Mouse (Mus musculus) neutrophil, adult 5-6 weeks (primary cell): ENCODE data around the gene Pdss2. TPM values are rescaled to one million over a fixed set of nuclear protein-coding genes. Genes with fewer than 3 reads are reported as not detected.
"Not testable (repeated sequence)": the region's sequence is repeated elsewhere in the genome, so short reads cannot be mapped to it uniquely, and the experiment has no call there.

ENCODE experiments used
- ATAC-seq: fragments of 151-379, 151-347 bp; 2 replicates; pipeline ENCODE4 v1.8.0; 2017; ENCODE audit warnings: mild to moderate bottlenecking, moderate TSS enrichment; ENCODE audit not compliant: insufficient number of reproducible peaks, poor library complexity, low FRiP score, severe bottlenecking; ENCODE audit errors: extremely low read depth
- total RNA-seq: library from RNA; stranded (forward); fragments of 200-1000 nt; gene quantifications from 2 replicates; pipeline ENCODE4 v1.2.3, GENCODE M21; 2017

Gene Pdss2
- total RNA-seq, 1 experiment from 2014 or later = 12.9 TPM

DNA sequence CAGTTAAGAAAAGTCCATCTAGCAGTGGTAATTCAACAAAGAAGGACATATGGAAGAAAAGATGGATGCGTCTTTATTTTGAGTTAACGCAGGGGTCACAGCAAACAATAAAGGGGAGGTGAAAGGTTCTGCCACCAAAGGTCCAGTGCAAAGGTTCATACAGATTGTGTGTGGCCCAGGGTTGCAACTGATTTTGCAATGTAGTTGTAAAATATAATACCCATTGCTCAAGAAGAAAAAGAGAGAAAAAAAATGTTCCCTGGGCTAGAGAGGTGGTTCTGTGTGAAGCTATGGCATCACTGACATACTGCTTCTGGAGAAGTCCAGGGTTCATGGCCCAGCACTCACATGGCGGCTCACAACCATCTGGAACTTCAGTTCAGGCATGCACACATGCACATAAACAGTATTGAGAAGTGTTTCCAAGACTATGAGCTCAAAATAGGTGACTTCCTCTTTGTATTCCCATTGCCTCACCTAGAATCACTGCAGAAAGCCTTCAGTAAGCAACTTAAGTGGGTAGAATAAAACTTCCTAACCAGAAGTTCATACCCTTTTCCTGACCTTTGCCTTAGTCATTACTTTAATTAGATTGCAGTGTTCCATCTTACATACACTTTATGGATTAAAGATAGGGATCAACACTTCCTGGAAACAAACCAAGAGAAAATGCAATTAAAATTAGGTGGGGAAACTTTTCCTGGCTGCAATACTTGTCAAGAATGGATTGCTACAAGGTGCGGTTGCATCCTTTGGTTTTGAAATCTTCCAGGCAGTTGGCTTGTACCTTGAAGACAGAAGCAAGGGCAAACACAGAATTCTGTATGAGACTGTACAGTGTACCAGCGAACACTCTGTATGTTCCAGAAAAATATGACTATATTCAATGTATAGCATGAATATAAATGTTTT is 14.7 kb downstream of the Pdss2 start:
- no peak for ATAC-seq

GRCm38 (mm10) chr10:43242215-43242614 is 20.9 kb downstream of the Pdss2 start:
- no peak for ATAC-seq

- no peak for ATAC-seq
Observed at GRCm38 (mm10) chr10:43244262-43244806, 23.0 kb downstream of the Pdss2 start.

GRCm38 (mm10) chr10:43245461-43246200 is 24.3 kb downstream of the Pdss2 start:
- ATAC-seq = no peak

DNA sequence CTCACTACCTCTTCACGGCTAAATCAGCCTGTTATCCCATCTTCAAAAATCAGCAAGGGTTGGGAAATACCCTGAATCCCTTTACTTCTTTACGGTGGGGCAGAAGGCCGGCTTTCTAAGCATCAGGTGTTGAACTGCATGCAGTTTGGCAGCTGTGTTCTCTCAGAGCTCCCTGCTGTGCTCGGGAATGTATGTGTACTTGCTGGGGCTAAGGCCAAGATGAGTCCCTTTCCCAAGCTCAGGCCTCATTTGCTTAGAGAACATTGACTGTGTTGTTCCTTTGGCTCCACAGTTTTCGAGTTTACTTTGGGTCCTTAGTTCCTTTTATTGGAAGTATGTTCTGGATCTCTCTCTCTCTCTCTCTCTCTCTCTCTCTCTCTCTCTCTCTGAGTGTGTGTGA is 26.7 kb downstream of the Pdss2 start:
- no peak for ATAC-seq

DNA sequence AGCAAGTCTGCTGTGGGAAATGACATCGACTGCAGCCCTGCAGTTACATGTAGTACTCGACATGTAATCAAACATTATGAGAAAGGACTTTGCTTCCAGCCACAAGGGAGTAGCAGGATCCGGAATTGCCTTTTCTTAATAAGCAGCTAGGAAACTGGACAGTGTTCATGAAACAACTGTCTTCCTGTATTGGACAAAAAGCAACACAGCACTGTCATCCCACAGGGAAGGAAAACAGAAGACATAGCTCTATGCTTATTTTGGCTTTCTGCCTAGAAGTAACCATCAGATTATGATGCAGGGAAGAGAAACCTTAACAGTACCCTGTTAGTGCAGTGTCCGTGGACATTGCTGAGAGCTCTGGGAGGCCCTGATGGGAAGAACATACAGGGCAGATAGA is 31.0 kb downstream of the Pdss2 start:
- no peak for ATAC-seq

GRCm38 (mm10) chr10:43256965-43257364 is 35.7 kb downstream of the Pdss2 start:
- ATAC-seq = not testable (repeated sequence)

DNA sequence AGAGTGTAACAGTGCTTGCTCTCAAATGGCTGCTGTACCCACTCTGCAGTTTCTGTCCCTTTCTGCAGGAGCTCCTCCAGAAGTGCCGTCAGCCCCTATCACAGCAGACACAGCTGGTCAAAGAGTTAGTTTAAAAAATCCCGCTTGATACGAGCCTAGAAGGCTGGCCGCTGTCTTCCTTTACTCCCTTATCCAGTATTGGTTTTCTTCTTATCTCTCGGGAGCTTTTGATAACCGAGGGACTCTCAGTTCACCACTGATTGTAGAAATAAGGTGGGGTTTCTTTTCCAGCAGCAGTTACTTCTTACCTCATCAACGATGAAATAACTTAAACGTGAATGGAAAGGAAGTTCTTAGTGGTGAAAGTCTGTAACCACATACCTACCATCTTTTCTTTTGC is 36.2 kb downstream of the Pdss2 start:
- not testable (repeated sequence) for ATAC-seq

- ATAC-seq = no peak
Observed at GRCm38 (mm10) chr10:43271318-43271717, 50.0 kb downstream of the Pdss2 start.

DNA sequence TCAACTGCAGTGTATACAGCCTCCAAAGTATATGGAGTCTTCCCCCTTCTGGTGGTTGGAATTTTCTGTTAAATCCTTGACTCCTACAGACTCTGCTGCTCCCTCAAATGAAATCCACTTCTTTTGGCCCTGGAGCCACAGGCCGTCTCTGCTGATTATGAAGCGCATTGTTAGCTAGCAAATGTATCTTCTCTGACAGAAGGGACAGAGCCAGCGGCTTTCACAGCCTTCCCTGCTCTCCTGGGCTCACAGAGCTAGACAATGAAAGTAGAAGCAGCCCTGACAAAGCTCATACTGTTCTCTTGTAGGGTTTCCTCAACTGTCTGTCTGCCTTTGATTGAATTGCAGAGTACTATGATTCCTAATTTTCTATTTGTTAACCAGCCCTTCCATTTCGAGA is 51.1 kb downstream of the Pdss2 start:
- no peak for ATAC-seq

- ATAC-seq = no peak
Observed at GRCm38 (mm10) chr10:43273057-43273456, 51.8 kb downstream of the Pdss2 start.

DNA sequence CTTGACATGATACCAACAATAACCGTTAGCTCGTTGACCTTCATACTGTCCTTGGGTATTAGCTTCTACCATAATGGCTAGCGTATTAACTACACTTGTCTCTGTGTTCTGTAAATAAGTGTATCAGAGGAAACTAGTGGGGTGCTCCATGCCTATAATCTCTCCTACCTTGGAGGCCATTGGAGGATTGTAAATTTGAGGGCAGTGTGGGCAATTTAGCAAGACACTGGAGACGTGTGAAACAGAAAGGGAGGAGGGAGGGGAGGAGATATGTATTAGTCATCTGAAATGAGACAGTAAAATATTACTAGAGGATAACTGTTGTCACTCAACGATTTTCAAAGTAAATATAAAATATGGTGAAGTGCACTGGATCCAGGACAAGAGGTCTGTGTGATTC is 54.2 kb downstream of the Pdss2 start:
- no peak for ATAC-seq

DNA sequence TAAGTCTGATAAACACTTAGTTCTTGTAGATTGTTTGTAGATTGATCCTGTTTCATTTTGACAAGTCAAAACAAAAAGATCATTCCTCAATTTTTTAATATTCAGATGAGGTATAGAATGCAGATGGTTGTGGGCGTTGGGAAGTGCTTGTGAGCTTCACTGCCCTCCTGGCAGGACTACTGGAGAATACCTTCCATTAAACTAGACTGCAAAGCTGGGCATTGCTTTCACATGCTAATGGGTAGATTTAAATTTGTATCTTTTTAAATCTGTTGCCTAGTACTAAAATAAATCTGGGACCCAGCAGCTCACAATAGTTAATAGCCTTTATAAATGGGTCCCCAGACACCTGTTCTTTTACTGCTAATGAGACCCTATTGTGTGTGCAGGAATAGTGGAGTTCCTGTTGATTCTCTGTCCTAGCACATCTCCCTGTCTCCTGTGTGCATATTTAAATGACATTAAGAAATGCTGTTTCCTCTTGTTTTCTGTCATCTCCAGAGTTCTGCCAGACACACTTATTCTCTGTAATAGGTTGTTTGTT is 54.9 kb downstream of the Pdss2 start:
- ATAC-seq = no peak

DNA sequence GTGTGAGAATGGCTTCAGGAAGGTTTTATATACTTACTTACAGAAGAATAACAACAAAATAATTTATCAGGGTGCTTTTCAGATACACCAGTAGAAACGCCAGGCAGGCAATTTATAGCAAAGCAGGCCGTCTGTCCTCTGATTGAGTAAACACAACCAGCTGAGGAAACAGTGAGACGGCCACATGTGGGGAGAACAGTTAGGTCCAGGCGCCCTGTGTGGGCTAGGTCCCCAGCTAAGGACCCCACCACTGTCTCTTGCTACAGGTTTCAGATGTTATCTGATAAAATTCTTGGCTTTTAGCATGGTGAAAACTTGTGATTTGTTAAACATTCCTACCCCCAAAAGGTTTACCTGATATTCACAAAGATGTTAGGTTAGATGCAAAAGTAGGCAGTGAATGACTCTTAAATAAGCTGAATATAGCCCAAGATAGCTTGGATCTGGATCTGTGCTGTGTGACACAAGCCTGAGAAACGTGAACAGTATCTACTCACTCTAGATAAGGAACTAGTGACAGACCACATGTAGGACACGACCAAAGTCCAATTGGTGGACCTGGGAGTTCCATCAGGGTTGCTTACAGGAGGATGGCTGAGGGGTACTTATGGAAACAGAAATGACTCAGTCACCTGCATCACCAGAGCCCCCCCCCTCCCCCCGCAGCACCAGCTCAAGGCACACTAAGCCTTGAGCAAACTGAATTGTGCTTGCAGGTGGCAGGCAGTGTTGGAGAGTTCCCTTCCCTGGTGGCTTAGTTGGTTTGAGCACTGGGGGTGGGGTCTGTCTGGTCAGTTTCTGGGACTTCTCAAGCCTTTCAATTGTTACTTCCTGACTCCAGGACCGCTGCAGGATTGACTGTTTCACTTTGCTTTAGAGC is 56.2 kb downstream of the Pdss2 start:
- ATAC-seq = no peak

- ATAC-seq = no peak
Observed at GRCm38 (mm10) chr10:43279637-43280288, 58.5 kb downstream of the Pdss2 start.

- ATAC-seq = no peak
Observed at GRCm38 (mm10) chr10:43285541-43285940, 64.3 kb downstream of the Pdss2 start.

- no peak for ATAC-seq
Observed at GRCm38 (mm10) chr10:43290638-43291230, 69.4 kb downstream of the Pdss2 start.

- no peak for ATAC-seq
Observed at GRCm38 (mm10) chr10:43291333-43291736, 70.0 kb downstream of the Pdss2 start.
